Mouse (Mus musculus): ENCODE measurements around the gene Iqck.

GRCm38 (mm10) chr7:118858640-118859039 is 3.1 kb downstream of the Iqck start:
- TF ChIP-seq POLR2A (IDR thresholded peaks at IDR 0.05; ENCODE audit: control insufficient read depth, extremely low read depth, insufficient read depth, low read length, poor library complexity) (no peak), CTCF (IDR thresholded peaks at IDR 0.05; ENCODE audit: borderline replicate concordance, control insufficient read depth, extremely low read depth, insufficient read depth, low read length, poor library complexity) (no peak)
